Mouse (Mus musculus): ENCODE measurements around the gene Ccdc106. TPM values are rescaled to one million over a fixed set of nuclear protein-coding genes. Genes with fewer than 3 reads are reported as not detected.
"Not testable (repeated sequence)": the region's sequence is repeated elsewhere in the genome, so short reads cannot be mapped to it uniquely, and the experiment has no call there.

The Ccdc106 gene
- polyA plus RNA-seq, 1 experiment = 5.8 TPM

DNA sequence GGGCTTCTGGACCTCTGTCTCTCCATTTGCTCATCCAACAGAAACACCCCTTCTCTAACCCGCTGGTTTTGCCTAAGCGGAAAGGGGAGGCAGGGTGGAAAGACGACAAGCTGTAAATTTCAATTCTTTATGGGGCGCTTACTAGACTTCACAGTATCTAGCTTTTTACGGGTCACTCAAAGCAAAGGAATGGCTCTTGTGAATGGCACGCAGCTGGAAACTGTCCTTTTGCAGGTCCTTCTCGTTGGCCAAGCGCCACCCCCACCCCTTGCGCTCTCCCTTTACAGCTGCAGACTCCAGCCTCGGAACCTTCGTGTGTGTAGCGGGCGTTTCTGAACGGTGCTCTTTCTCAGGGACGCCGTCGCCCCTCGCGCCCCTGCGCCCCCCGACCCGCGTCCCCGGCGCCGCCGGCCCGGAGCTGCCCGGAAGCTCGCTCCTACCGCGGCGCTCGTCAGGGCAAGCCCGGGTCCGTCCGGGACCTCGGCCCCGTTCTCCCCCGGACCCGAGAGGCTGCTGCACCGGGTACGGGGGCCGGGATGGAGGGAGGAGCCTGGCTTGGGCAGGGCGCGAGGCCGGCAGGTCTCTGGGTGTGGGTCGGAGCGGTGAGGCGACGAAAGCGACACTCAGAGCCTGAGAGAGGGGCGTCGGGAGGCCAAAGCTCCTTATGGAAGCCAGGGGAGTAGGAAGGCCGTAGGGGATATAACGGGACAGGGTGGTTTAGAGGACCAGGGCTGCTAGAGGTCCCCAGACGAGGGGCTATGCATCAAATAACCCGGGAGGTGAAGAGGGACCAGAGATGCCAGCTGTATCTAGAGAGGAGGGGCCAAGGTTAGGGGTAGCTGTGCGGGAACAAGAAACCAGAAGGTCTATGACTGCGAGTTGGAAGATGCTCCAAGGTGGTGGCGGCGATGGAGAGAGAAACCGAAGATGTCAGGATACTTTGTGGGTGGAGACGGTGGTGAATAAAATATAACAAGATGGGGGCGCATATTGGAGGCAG, 31.1 kb downstream of the Ccdc106 start, which contains the start of gene Zfp580:
TSS of gene Zfp580 (plus strand) at position 346 of the 1,000 bp plus-strand sequence.
- no peak for DNase-seq (ENCODE audit: low read depth)

DNA sequence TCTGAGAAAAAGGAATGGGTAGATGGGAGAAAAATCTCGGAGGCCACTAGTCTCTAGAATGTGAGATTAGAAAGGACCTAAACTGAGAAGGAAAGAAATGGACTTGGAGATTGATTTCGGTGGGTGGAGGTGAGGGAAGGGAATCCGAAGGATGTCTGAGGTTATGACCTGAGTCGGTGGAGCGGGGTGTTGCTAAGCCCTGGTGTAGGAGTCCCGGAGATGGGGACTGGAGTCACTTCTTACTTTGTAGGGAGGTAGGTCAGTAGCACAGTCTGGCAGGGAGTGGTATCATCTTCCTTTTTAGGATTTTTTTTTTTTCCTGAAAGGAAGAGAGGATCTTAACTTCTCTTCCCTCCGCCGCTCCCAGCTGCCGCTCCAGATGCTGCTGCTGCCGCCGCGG, 32.1 kb downstream of the Ccdc106 start:
- no peak for DNase-seq (ENCODE audit: low read depth)

- DNase-seq (ENCODE audit: low read depth) = no peak
Observed at GRCm38 (mm10) chr7:5052931-5053343, 32.6 kb downstream of the Ccdc106 start.

- no peak for DNase-seq (ENCODE audit: low read depth)
Observed at GRCm38 (mm10) chr7:5053456-5054179, 33.3 kb downstream of the Ccdc106 start.

DNA sequence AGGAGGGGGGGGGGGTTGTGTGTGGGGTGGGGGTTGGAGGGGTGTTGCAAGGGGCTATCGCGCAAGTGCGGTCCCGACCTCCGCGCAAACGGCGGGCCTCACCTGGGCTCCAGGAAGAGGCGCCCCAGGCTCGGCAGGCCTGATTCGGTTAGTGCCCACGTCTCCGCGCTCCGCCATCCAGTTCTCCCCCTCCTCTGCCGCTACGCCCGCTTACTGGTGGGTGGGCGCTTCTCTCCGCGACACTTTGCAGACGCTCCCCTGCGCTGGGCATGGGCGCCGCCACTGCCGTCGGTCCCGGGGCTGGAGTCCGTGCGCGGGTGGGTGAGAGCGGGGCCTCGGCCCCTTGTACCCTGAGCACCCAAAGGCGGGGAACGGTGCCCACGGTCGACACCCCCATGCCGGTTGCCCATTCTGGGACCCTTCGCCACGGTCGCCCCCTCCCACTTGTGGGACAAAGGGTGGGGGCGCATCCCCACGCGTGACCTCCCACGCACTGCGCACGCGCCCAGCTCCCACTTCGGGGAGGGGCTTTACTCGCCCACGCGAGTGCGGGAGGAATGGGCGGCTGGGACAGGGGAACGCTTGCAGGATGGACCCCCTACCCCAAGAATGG, 36.4 kb downstream of the Ccdc106 start:
- DNase-seq (ENCODE audit: low read depth) = no peak

DNA sequence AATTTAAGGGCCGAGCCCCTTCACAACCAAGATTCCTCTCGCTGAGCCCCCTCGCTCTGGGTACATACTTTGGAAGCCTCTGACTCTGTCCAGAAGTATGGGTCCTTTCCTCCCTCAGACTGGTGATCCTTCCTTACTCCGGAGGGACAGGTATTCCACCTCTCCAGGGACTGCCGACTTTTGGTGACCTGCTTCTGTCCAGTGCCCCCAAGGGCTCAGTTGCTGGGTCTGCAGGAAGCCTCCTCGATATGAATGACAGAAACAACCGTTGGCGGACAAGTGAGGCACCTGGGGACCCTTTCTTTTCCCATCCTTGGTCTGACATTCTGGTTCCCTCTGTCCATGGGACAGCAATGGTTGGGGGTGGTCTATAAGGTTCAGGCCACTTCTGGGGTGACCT, 37.0 kb downstream of the Ccdc106 start:
- DNase-seq (ENCODE audit: low read depth) = no peak

DNA sequence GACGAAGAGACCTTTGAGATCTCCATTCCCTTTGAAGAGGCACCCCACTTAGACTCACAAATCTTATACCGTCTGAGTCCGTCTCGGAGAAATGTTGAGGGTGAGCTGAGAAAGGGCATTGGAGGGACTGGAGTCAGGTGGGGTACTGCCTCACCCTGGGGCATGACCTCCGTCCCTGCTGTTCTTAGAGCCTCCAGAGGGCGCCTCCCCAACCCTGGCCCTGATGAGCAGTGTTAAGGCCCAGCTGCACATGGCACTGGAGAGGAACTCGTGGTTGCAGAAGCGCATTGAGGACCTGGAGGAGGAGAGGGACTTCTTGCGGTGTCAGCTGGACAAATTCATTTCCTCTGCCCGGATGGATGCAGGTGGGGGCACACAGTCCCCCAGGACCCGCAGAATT, 37.5 kb downstream of the Ccdc106 start:
- no peak for DNase-seq (ENCODE audit: low read depth)

DNA sequence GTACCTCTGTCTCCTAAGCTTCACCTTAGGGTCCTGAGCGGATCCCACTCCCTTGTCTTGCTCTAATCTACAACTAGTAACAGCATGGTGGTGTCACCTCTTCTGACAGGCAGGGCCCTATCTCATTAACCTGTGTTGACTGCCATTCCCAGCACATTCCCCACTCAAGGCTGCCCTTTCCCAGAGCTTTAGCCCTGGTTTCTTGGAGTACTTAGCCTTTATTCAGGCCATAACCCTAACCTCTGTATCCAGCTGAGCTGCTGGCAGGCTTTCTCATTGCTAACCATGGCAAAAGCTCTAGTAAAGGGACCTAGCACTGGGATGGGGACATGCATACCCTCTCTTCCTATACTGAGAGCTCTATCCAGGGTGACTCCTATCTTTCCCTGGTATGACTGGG, 38.3 kb downstream of the Ccdc106 start:
- DNase-seq (ENCODE audit: low read depth) = no peak

GRCm38 (mm10) chr7:5059421-5059820, 39.1 kb downstream of the Ccdc106 start:
- no peak for DNase-seq (ENCODE audit: low read depth)

- no peak for DNase-seq (ENCODE audit: low read depth)
Observed at GRCm38 (mm10) chr7:5060239-5060731, 39.9 kb downstream of the Ccdc106 start.

GRCm38 (mm10) chr7:5060944-5061773, 40.8 kb downstream of the Ccdc106 start:
- peak; percentile 81 for DNase-seq (ENCODE audit: low read depth)

DNA sequence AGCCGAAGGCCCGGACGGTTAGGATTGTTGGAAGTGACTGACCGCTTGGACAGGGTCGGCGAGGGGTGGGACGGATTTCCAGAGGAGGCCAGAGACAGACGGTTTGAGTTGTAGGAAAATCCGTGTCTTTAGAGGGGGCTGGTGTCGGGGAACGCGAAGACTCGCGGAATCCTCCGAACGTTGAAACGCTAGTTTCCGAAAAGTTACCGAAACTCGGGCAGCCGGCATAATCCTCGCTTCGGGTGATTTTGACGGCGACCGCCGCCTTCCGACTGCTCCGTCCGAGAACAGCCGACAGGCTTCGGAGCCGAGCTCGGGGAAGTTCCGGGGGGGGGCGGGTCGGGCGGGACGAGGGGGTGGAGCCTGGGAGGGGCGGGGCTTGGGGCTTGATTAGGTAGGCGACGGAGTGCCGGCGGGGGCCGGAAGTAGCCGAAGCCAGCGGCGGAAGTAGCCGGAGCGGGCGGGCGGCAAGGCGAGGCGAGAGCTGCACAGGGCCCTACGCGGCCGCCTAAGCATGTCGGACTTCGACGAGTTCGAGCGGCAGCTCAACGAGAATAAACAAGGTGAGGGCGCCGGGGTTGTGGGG, 41.5 kb downstream of the Ccdc106 start, which contains the start of gene U2af2:
TSS of gene U2af2 (plus strand) at position 370 of the 586 bp plus-strand sequence.
- no peak for DNase-seq (ENCODE audit: low read depth)

- DNase-seq (ENCODE audit: low read depth) = no peak
Observed at GRCm38 (mm10) chr7:5062360-5063001, 42.1 kb downstream of the Ccdc106 start.

GRCm38 (mm10) chr7:5064886-5065285, 44.5 kb downstream of the Ccdc106 start:
- DNase-seq (ENCODE audit: low read depth) = no peak

- DNase-seq (ENCODE audit: low read depth) = no peak
Observed at GRCm38 (mm10) chr7:5073586-5073985, 53.2 kb downstream of the Ccdc106 start.

DNA sequence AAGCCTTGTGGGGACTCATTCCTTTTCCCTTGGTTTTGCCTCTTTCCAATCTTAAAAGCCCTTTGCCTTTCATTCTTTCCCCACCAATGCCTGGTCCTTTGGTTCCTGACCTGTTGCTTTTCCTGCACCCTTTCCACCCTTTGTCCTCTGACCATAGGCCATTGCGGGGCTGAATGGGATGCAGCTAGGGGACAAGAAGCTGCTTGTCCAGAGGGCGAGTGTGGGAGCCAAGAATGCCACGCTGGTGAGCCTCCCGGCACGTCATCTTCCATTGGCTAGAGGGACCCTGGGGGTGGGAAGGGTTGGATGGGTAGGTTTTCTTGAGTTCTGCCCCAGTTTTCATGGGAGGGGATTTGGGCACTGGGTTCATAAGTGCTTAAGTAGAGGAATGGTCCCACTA, 54.6 kb downstream of the Ccdc106 start:
- DNase-seq (ENCODE audit: low read depth) = no peak

DNA sequence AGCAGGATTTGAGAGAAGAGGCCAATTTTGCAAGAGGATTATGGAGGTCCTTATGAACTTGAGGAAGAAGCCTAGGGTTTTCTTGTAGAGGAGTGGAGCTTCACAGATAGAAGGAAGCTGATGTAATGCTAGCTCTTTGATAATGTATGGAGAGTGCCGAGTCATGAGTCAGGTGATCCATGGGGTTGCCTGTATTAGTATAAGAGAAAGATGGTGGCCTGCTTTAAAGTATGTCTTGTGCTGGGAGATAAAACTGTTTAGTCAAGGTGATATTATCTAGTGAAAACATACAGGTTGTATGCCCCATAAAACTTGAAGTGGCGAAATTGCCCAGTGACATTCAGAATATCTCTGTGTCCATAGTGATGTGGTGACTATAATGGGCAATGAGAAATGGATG, 56.6 kb downstream of the Ccdc106 start:
- DNase-seq (ENCODE audit: low read depth) = no peak

GRCm38 (mm10) chr7:5079365-5080009, 59.1 kb downstream of the Ccdc106 start:
- DNase-seq (ENCODE audit: low read depth) = not testable (repeated sequence)

DNA sequence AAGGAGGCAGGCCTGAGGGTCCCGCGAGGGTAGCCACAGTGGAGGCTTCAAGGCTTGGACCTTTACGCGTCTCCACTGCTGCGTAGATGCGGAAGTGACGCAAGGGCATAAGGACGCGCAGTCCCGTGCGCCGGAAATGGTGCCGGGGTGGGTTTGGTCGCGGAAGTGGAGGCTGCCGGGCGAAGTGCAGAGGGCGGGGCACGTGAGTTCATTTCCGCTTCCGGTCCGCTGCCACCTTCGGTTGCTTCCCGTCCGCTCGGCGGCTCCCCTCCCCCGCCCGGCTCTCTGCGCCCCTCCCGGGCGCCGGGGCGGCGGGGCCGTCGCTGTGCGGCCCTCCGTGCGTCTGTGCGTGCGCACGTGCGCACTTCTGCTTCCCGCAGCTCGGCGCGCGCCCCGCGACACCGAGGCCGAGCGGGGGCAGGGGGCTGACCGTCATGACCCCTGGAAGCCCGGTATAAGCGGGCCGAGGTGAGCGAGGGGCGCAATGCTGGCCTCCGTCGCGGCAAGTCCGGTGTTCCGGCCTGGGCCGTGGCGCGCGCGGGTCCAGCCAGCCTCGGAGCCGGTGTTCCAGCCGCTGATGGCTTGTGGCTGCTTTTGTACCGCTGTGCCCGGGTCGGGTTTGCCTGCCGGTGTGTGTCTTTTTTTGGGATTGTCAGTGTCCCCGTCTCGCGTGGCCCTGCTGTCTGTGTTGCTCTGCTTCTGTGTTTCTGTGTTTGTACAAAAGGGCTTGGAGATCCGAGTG, 59.8 kb downstream of the Ccdc106 start, which contains the start of gene Epn1:
TSS of gene Epn1 (plus strand) at position 226 of the 742 bp plus-strand sequence.
- DNase-seq (ENCODE audit: low read depth) = peak; percentile 50

Data from gonadal fat pad, adult 2 months (tissue).